In genomic region chr5:76417137-76417536, GRCm38 (mm10) we compare ENCODE assay signal across 18 mouse cellular contexts. TPM values are rescaled to one million over a fixed set of nuclear protein-coding genes. Genes with fewer than 3 reads are reported as not detected.
"Had no signal": no experiment of that assay in that cellular context is flagged by ENCODE, and none has a peak within 500 bp of the region (broad histone marks: within the 10 kb centered on the region; RNA-seq: fewer than 3 reads in every experiment).

No protein-coding gene starts in this region.

- H3K9me3 ChIP-seq: liver, embryonic 13.5 days; liver, embryonic 15.5 days; midbrain, embryonic 12.5 days; neural tube, embryonic 12.5 days had no signal

- H3K4me2 ChIP-seq: liver, embryonic 13.5 days; liver, embryonic 15.5 days; lung, embryonic 14.5 days; midbrain, embryonic 12.5 days; neural tube, embryonic 12.5 days had no signal

- ATAC-seq: liver, postnatal 0 days; midbrain, embryonic 16.5 days had no signal

- H3K9ac ChIP-seq: liver, embryonic 13.5 days; liver, embryonic 15.5 days; liver, postnatal 0 days; lung, embryonic 14.5 days; midbrain, embryonic 12.5 days; neural tube, embryonic 12.5 days had no signal

- DNase-seq: liver, embryonic 13.5 days; liver, postnatal 0 days; lung, embryonic 14.5 days; midbrain, embryonic 14.5 days; right cerebral cortex, postnatal 14 days; right cerebral cortex, postnatal 4 days; spleen, adult 18-20 months; thymus, adult 18-20 months; thymus, postnatal 14 days; thymus, postnatal 36 days had no signal

- H3K27ac ChIP-seq: liver, embryonic 13.5 days; liver, embryonic 15.5 days; macrophage; midbrain, embryonic 12.5 days; neural tube, embryonic 12.5 days had no signal

- H3K4me3 ChIP-seq: liver, embryonic 13.5 days; liver, embryonic 15.5 days; megakaryocyte, embryonic 14.5 days; midbrain, embryonic 12.5 days; neural tube, embryonic 12.5 days had no signal

- H3K4me1 ChIP-seq: liver, embryonic 13.5 days; liver, embryonic 15.5 days; megakaryocyte, embryonic 14.5 days; midbrain, embryonic 12.5 days; neural tube, embryonic 12.5 days had no signal

- H3K27me3 ChIP-seq: liver, embryonic 13.5 days; liver, embryonic 15.5 days; midbrain, embryonic 12.5 days; neural tube, embryonic 12.5 days had no signal

- H3K36me3 ChIP-seq: liver, embryonic 13.5 days; liver, embryonic 15.5 days; midbrain, embryonic 12.5 days; neural tube, embryonic 12.5 days had no signal

RNA-seq across cellular contexts. Expression of gene Nmu, which starts 53.5 kb away (rescaled TPM):
- polyA plus RNA-seq: liver, embryonic 13.5 days; liver, embryonic 15.5 days; liver, postnatal 0 days; macrophage; midbrain, embryonic 12.5 days; midbrain, embryonic 14.5 days; midbrain, embryonic 16.5 days; stomach, embryonic 14.5 days; thymus, postnatal 0 days had no signal
